Mouse (Mus musculus): ENCODE results near the gene Tsc22d3.

DNA sequence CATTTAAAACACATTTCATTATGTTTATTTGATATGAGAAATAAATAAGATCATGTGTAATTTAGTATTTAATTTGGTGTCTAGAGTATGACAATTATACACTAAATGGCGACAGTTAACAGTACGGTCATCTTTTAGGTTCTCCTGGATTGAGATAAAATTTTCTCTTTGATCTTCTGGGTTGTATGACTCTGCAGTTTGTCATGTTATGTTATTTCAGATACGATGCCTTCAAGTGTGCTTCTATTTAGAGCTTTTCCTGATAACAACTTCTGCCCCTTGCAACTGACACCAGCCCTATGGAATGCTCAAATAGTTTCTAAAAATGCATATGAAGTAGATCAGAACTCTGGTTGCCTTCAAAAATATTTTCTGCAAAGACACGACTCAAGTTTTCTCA is 9.5 kb upstream of the Tsc22d3 start:
- TF ChIP-seq TAL1 (IDR thresholded peaks at IDR 0.05; ENCODE audit: low read length) (no peak), GATA1 (IDR thresholded peaks at IDR 0.05; ENCODE audit: low read length) (no peak)
